Mouse (Mus musculus) midbrain, embryonic 14.5 days (tissue): ENCODE measurements around the gene Zcchc17. TPM values are rescaled to one million over a fixed set of nuclear protein-coding genes. Genes with fewer than 3 reads are reported as not detected.

Experiments used
- ATAC-seq: fragments of 200-750 bp; cut with Nextera tagmentation; 2 replicates; pipeline ENCODE4 v1.8.0; 2017; ENCODE audit warnings: moderate number of reproducible peaks, moderate library complexity; ENCODE audit not compliant: low FRiP score, low TSS enrichment
- DNase-seq: peaks from one replicate; pipeline ENCODE4 v3.0.0-alpha.2; 2015
- H3K27ac ChIP-seq: fragments of 300-500 bp; sonication (generic); replicated peaks from 2 replicates; pipeline ENCODE4 v1.5.1; 2014; ENCODE audit warnings: mild to moderate bottlenecking, low read depth, low read length, moderate library complexity
- H3K27me3 ChIP-seq: fragments of 300-500 bp; sonication (generic); 2 replicates; pipeline ENCODE4 v1.6.1; 2014; ENCODE audit warnings: low read length, control low read depth, mixed read lengths; ENCODE audit not compliant: control insufficient read depth, insufficient read depth
- H3K36me3 ChIP-seq: fragments of 300-500 bp; sonication (generic); 2 replicates; pipeline ENCODE4 v1.6.1; 2014; ENCODE audit warnings: low read length, control low read depth; ENCODE audit not compliant: control insufficient read depth, insufficient read depth
- H3K4me1 ChIP-seq: fragments of 300-500 bp; sonication (generic); 2 replicates; pipeline ENCODE4 v1.6.1; 2014; ENCODE audit warnings: mild to moderate bottlenecking, antibody characterized with exemption, low read length, control low read depth; ENCODE audit not compliant: control insufficient read depth, insufficient read depth
- H3K4me2 ChIP-seq: fragments of 300-500 bp; sonication (generic); 2 replicates; pipeline ENCODE4 v1.6.1; 2014; ENCODE audit warnings: mild to moderate bottlenecking, low read length, moderate library complexity
- H3K4me3 ChIP-seq: fragments of 300-500 bp; sonication (generic); replicated peaks from 2 replicates; pipeline ENCODE4 v1.5.1; 2014; ENCODE audit warnings: low read depth, low read length
- H3K9ac ChIP-seq: fragments of 300-500 bp; sonication (generic); replicated peaks from 2 replicates; pipeline ENCODE4 v1.6.1; 2014; ENCODE audit warnings: mild to moderate bottlenecking, low read length, moderate library complexity
- H3K9me3 ChIP-seq: fragments of 300-500 bp; sonication (generic); 2 replicates; pipeline ENCODE4 v1.6.1; 2016; ENCODE audit warnings: low read length, control low read depth, mixed read lengths; ENCODE audit not compliant: control insufficient read depth
- WGBS: fragments of 180-500 bp; shearing (Covaris S2); extraction: QIAGEN DNeasy Blood & Tissue Kit; methylation state at CpG from one replicate; pipeline ENCODE4 v1.1.7; 2014; 5-methylcytosine and 5-hydroxymethylcytosine counted together
- polyA plus RNA-seq: library from polyadenylated mRNA; unstranded; fragments of >200 nt; fragmentation: Nextera tagmentation; extraction: Ambion mirVana; gene quantifications from 2 replicates; pipeline ENCODE4 v1.2.1, GENCODE M21; 2014

Zcchc17 gene
- polyA plus RNA-seq, 1 experiment from 2014 or later = 98.7 TPM

DNA sequence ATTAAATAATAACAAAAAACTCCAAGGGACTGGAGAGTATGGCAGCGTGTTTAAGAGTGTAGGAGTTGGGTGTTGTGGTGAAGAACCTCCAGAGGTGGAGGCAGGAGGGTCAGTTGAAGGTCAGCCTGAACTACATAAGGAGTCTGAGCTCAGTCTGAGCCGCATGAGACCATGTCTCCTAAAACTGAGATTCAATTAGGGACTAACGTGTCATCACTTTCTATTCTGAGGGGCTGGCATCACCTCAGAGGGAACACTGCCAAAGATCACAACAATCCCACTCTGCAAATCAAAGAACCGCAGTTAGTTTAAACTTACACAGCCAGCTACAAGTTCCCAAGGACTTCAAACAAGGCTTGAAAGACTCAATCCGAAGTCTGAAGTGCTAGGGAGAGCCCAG is 36.1 kb downstream of the Zcchc17 start:
- Histone ChIP-seq H3K9me3 (no peaks in the 10 kb centered on the region), H3K27ac (no peak overlapping the region), H3K4me3 (no peak overlapping the region), H3K27me3 (no peaks in the 10 kb centered on the region), H3K36me3 (peaks cover 72% of the 10 kb centered on the region), H3K9ac (no peak overlapping the region), H3K4me2 (no peak overlapping the region), H3K4me1 (no peaks in the 10 kb centered on the region)
- 84% methylated on average over 5 of the region's 5 CpGs for WGBS
- no peak for ATAC-seq
- no peak for DNase-seq

DNA sequence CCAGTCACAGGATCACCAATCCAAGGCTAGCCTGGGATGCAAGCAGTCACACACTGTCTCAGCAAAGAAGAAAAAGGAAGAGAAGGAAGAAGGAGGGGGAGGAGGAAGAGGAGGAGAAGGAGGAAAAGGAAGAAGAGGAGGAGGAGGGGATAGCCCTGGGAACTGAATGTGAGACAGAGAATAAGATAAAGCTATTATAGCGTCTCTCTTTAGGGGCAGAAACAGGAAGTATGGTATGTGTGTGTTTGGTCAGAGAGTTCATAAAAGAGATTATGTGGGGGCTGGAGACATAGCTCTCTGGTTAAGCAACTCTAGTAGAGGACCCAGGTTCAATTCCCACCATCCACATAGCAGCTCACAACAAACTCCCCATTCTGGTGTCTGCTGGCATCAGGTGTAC is 36.6 kb downstream of the Zcchc17 start:
- no peaks in the 10 kb centered on the region for H3K4me1 ChIP-seq
- H3K27ac ChIP-seq = no peak overlapping the region
- DNase-seq (no peak), ATAC-seq (no peak)
- H3K9me3 ChIP-seq = no peaks in the 10 kb centered on the region
- no peak overlapping the region for H3K9ac ChIP-seq
- 90% methylated on average over 1 of the region's 1 CpGs for WGBS
- H3K4me2 ChIP-seq = no peak overlapping the region
- peaks cover 71% of the 10 kb centered on the region for H3K36me3 ChIP-seq
- no peak overlapping the region for H3K4me3 ChIP-seq
- H3K27me3 ChIP-seq = no peaks in the 10 kb centered on the region

DNA sequence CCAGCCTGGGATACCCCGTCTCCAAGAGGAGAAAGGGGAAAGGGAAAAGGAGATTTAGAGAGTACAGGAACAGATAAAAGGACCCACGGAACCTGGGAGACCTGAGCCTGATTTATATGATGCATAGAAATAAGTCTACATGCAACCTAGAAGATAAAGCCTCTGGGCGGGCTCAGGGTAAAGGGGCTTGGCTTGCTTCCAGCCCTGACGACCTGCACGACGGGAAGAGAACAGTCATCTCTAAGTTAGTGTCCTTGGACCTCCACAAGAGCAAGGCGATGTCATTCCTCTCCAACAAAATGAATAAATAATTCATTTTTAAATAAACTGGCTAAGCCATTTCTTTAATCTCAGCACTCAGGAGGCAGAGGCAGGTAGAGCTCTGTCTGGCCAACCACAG is 37.2 kb downstream of the Zcchc17 start:
- Histone ChIP-seq H3K4me2 (no peak overlapping the region), H3K4me3 (no peak overlapping the region), H3K9me3 (no peaks in the 10 kb centered on the region), H3K9ac (no peak overlapping the region), H3K27ac (no peak overlapping the region), H3K27me3 (no peaks in the 10 kb centered on the region), H3K36me3 (peaks cover 72% of the 10 kb centered on the region), H3K4me1 (no peaks in the 10 kb centered on the region)
- 85% methylated on average over 7 of the region's 7 CpGs for WGBS
- DNase-seq (no peak), ATAC-seq (no peak)

DNA sequence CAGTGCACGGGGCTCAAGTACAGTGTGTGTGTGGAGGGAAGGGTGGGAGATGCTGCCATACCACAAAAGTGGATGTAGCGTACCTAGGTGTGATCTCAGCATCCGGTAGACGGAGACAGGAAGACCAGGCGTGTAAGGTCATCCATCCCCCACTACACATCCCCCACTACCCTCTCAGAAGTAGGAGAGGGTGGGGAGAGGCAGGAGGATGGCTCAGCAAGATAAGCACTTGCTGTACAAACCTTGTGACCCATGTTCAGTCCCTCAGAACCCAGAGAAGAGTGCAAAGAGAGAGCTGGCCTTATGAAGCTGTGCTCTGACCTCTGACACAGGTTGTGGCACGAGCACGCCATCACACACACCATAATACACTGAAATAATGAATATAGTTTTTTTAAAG is 38.1 kb downstream of the Zcchc17 start:
- no peak for ATAC-seq
- H3K4me1 ChIP-seq = no peaks in the 10 kb centered on the region
- H3K27ac ChIP-seq = no peak overlapping the region
- no peak overlapping the region for H3K4me3 ChIP-seq
- H3K9ac ChIP-seq = no peak overlapping the region
- WGBS = 95% methylated on average over 7 of the region's 7 CpGs
- no peak overlapping the region for H3K4me2 ChIP-seq
- no peaks in the 10 kb centered on the region for H3K9me3 ChIP-seq
- H3K27me3 ChIP-seq = no peaks in the 10 kb centered on the region
- no peak for DNase-seq
- peaks cover 71% of the 10 kb centered on the region for H3K36me3 ChIP-seq

DNA sequence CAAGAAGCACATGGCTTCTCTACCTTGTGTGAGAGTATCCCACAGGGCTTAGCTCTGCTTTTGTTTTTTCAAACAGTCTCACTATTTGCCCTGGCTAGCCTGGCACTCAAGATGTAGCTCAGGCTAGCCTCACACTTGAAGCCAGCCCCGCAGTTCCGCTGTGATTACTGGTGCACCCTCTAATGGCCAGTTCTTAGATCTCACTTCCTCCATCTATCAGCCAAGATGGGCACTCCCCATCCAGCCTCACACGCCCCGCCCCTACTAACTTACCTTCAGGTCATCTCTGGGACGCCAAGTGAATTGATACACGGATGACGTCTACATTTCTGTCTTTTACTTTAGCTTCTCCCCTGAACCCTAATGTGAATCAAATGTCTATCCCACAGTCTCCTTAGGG is 40.2 kb downstream of the Zcchc17 start:
- WGBS = 87% methylated on average over 7 of the region's 7 CpGs
- no peak overlapping the region for H3K4me2 ChIP-seq
- no peak for DNase-seq
- peaks cover 72% of the 10 kb centered on the region for H3K36me3 ChIP-seq
- no peaks in the 10 kb centered on the region for H3K9me3 ChIP-seq
- H3K4me3 ChIP-seq = no peak overlapping the region
- no peak for ATAC-seq
- no peaks in the 10 kb centered on the region for H3K4me1 ChIP-seq
- H3K27ac ChIP-seq = no peak overlapping the region
- H3K27me3 ChIP-seq = no peaks in the 10 kb centered on the region
- H3K9ac ChIP-seq = no peak overlapping the region

DNA sequence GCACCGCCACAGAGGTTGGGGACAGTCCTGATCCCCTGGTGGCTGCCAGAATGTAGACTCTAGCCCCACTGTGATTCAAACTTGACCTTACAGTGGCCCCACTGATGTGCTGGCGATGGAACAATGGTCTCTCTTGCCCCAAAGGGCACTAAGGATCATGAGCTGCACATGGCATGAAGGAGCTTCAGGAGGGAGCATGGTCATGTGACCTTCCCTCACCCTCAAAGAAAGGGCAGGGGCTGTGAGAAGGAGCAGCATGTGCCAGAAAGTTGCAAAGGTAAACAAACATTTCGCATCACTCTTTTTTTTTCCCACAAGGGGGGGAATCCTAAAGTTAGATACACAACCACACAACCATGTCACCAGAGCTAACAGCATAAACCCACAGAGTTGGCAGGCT is 41.6 kb downstream of the Zcchc17 start:
- Histone ChIP-seq H3K36me3 (peaks cover 72% of the 10 kb centered on the region), H3K27me3 (no peaks in the 10 kb centered on the region), H3K4me2 (no peak overlapping the region), H3K4me3 (no peak overlapping the region), H3K27ac (no peak overlapping the region), H3K4me1 (no peaks in the 10 kb centered on the region), H3K9me3 (no peaks in the 10 kb centered on the region), H3K9ac (no peak overlapping the region)
- WGBS = 67% methylated on average over 3 of the region's 3 CpGs
- DNase-seq = no peak
- no peak for ATAC-seq

DNA sequence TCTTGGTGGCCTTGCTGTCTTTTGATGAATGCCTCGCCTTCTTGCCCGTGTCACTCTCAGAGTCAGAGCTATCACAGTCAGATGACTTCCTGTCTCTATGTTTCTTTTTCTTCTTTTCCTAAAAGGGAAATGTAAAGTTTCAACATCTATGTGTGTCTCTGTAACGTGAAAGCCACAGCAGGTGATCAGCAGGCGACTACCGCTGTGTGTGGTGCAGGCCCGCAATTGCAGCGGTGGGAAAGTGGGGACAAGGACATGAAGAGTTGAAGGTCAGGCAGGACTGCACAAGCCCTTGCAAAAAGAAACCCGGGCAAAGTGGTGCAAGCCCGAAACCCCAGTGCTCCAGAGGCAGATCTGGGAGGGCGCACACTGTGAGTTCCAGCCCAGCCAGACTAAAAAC is 43.1 kb downstream of the Zcchc17 start:
- no peak for DNase-seq
- 77% methylated on average over 10 of the region's 10 CpGs for WGBS
- peaks cover 65% of the 10 kb centered on the region for H3K36me3 ChIP-seq

DNA sequence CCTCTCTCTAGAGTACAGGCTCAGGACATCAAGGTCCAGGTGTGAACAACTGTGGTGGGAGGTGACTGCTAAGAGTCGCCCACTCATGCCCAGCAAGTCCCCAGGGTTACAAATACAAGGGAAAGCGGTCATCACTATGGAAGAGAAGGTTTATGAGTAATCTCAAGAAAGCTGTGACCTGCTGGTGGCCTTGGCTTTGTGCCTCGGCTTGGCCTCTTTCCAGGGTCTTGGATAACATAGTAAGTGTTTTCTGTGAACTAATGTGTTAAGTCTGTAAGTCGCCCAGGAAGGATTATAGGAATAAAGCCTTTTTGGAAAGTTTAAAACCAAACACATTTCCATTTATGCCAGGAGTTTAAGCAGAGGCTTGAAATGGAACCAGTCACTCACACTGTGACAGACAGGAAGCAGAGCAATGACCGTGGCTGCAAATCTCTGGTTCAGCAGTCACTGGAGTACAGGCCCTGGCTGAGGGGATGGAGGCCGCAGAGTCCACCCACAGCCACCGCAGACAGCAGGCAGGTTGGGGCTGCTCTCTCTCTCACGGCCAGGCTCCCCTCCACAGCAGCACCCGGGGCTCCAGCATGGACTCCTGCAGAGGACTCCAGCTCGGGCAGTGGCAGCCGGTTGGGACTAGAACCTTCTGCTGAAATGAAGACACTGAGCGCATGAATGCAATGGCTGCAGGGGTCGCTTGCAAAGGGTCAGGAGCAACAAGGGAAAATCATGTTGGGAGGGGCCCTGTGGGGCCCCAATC is 43.8 kb downstream of the Zcchc17 start:
- no peaks in the 10 kb centered on the region for H3K9me3 ChIP-seq
- WGBS = 75% methylated on average over 13 of the region's 13 CpGs
- ATAC-seq (no peak), DNase-seq (no peak)
- no peak overlapping the region for H3K4me2 ChIP-seq
- no peak overlapping the region for H3K27ac ChIP-seq
- H3K9ac ChIP-seq = no peak overlapping the region
- H3K4me1 ChIP-seq = no peaks in the 10 kb centered on the region
- H3K36me3 ChIP-seq = peaks cover 62% of the 10 kb centered on the region
- H3K4me3 ChIP-seq = no peak overlapping the region
- no peaks in the 10 kb centered on the region for H3K27me3 ChIP-seq

More for the DNA sequence above, 43.1 kb downstream of the Zcchc17 start:
- H3K9me3 ChIP-seq = no peaks in the 10 kb centered on the region
- no peaks in the 10 kb centered on the region for H3K27me3 ChIP-seq
- no peak overlapping the region for H3K4me2 ChIP-seq
- H3K4me1 ChIP-seq = no peaks in the 10 kb centered on the region
- no peak overlapping the region for H3K9ac ChIP-seq
- ATAC-seq = no peak
- H3K4me3 ChIP-seq = no peak overlapping the region
- H3K27ac ChIP-seq = no peak overlapping the region

DNA sequence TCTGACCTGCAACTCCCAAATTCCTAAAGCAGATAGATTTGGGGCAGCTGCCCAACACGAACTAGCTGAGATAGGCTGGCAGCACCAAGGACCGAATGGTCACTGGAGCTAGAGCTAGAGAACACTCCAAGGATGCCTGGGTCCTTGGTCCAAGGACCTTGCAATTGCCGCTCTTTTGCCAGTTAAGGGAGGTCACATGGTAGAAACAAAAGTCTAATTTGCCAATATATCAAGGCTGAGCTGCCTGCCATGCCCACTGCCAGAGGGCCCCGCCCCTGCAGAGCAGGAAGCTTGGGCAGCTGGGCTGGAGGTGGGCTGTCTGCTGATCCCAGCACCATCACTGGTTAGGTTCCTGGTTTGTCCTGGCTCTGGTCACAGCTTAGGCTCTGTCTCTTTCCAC is 46.2 kb downstream of the Zcchc17 start:
- no peak overlapping the region for H3K4me3 ChIP-seq
- no peak overlapping the region for H3K9ac ChIP-seq
- no peak overlapping the region for H3K4me2 ChIP-seq
- H3K4me1 ChIP-seq = peaks cover 6% of the 10 kb centered on the region; the same call in 1 of the 2 replicates
- H3K27ac ChIP-seq = no peak overlapping the region
- H3K27me3 ChIP-seq = peaks cover 11% of the 10 kb centered on the region; the same call in 1 of the 2 replicates
- DNase-seq (no peak), ATAC-seq (no peak)
- no peaks in the 10 kb centered on the region for H3K9me3 ChIP-seq
- peaks cover 51% of the 10 kb centered on the region for H3K36me3 ChIP-seq
- WGBS = 90% methylated on average over 4 of the region's 4 CpGs
